Mouse (Mus musculus) testis, adult 2 months (tissue): Measurements from ENCODE around the gene Slc36a3.

Experiments
- CTCF ChIP-seq: fragments of 200-500 bp; IDR thresholded peaks from 2 replicates; pipeline ENCODE4 v1.5.1; 2012; ENCODE audit warnings: low read depth, mild to moderate bottlenecking, inconsistent platforms, low read length, moderate library complexity; ENCODE audit not compliant: control insufficient read depth, insufficient read depth, insufficient replicate concordance
- POLR2A ChIP-seq: fragments of 200-500 bp; IDR thresholded peaks from 2 replicates; pipeline ENCODE4 v1.6.1; 2012; ENCODE audit warnings: low read depth, mild to moderate bottlenecking, inconsistent platforms, low read length, moderate library complexity; ENCODE audit not compliant: control insufficient read depth

DNA sequence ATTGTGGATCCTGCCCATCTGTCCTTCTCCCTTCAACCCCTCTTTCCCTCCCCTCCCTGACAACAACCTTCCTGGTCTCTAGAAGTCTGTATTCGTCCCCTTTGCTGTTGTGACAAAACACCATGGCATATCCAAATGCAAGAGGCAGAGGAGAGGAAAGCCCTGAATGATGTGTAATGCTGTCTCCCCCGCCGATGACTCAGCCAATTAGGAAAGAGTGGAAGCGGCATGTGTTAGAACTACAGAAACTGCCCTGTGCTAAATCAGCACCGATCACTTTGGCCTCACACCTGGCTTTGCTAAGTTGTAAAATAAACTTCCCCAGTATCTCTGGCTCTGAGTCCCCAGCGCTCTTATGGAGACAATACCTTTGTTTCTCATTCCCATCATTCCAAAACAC is 45.6 kb upstream of the Slc36a3 start:
- TF ChIP-seq POLR2A (no peak), CTCF (no peak)
